Mouse (Mus musculus): ENCODE measurements around the gene Arpc1a. TPM values are rescaled to one million over a fixed set of nuclear protein-coding genes. Genes with fewer than 3 reads are reported as not detected.
"Not testable (repeated sequence)": the region's sequence is repeated elsewhere in the genome, so short reads cannot be mapped to it uniquely, and the experiment has no call there.

Gene Arpc1a
- polyA plus RNA-seq, 1 experiment from 2014 or later: 157 TPM

GRCm38 (mm10) chr5:145081866-145082613 lies 1.6 kb upstream of the Arpc1a start:
- Histone ChIP-seq H3K27ac (no peak overlapping the region), H3K36me3 (peaks cover 9% of the 10 kb centered on the region; the same call in 1 of the 2 replicates), H3K27me3 (no peaks in the 10 kb centered on the region), H3K4me2 (no peak overlapping the region), H3K9me3 (no peaks in the 10 kb centered on the region), H3K4me1 (peaks cover 10% of the 10 kb centered on the region), H3K9ac (no peak overlapping the region), H3K4me3 (no peak overlapping the region)
- WGBS: 91% methylated on average over 10 of the region's 10 CpGs
- ATAC-seq (ENCODE audit: insufficient number of reproducible peaks, insufficient read depth, low FRiP score, low TSS enrichment, low read depth): no peak

GRCm38 (mm10) chr5:145083201-145083600 lies 429 bp upstream of the Arpc1a start:
- Histone ChIP-seq H3K27ac (peak overlapping the region; percentile 72; the same call in 1 of the 2 replicates), H3K4me3 (peak overlapping the region; percentile 89), H3K4me1 (peaks cover 10% of the 10 kb centered on the region), H3K36me3 (peaks cover 15% of the 10 kb centered on the region; the same call in 1 of the 2 replicates), H3K4me2 (peak overlapping the region; percentile 89), H3K9ac (peak overlapping the region; percentile 96)
- WGBS: 51% methylated on average over 6 of the region's 6 CpGs
- H3K27me3 ChIP-seq; H3K9me3 ChIP-seq; ATAC-seq (ENCODE audit: insufficient number of reproducible peaks, insufficient read depth, low FRiP score, low TSS enrichment, low read depth): not testable (repeated sequence)

- Histone ChIP-seq H3K36me3 (peaks cover 21% of the 10 kb centered on the region; the same call in 1 of the 2 replicates), H3K4me2 (peak overlapping the region; percentile 89), H3K9ac (peak overlapping the region; percentile 96), H3K27ac (no peak overlapping the region), H3K27me3 (no peaks in the 10 kb centered on the region), H3K9me3 (no peaks in the 10 kb centered on the region), H3K4me3 (peak overlapping the region; percentile 89), H3K4me1 (peaks cover 10% of the 10 kb centered on the region)
- 67% methylated on average over 2 of the region's 2 CpGs for WGBS
- no peak for ATAC-seq (ENCODE audit: insufficient number of reproducible peaks, insufficient read depth, low FRiP score, low TSS enrichment, low read depth)
Observed at GRCm38 (mm10) chr5:145084822-145085221, 1.2 kb downstream of the Arpc1a start.

GRCm38 (mm10) chr5:145088186-145088585 lies 4.6 kb downstream of the Arpc1a start:
- peaks cover 42% of the 10 kb centered on the region for H3K36me3 ChIP-seq
- H3K27ac ChIP-seq: no peak overlapping the region
- no peak overlapping the region for H3K4me2 ChIP-seq
- no peak overlapping the region for H3K9ac ChIP-seq
- no peaks in the 10 kb centered on the region for H3K9me3 ChIP-seq
- no peak for ATAC-seq (ENCODE audit: insufficient number of reproducible peaks, insufficient read depth, low FRiP score, low TSS enrichment, low read depth)
- peaks cover 10% of the 10 kb centered on the region for H3K4me1 ChIP-seq
- H3K4me3 ChIP-seq: no peak overlapping the region
- H3K27me3 ChIP-seq: no peaks in the 10 kb centered on the region
- WGBS: 99% methylated on average over 2 of the region's 2 CpGs

GRCm38 (mm10) chr5:145089878-145090277 lies 6.2 kb downstream of the Arpc1a start:
- H3K27ac ChIP-seq: no peak overlapping the region
- 93% methylated on average over 3 of the region's 3 CpGs for WGBS
- H3K4me2 ChIP-seq: no peak overlapping the region
- H3K4me3 ChIP-seq: no peak overlapping the region
- H3K9ac ChIP-seq: no peak overlapping the region
- H3K9me3 ChIP-seq: no peaks in the 10 kb centered on the region
- H3K27me3 ChIP-seq: no peaks in the 10 kb centered on the region
- H3K36me3 ChIP-seq: peaks cover 57% of the 10 kb centered on the region
- H3K4me1 ChIP-seq: peaks cover 4% of the 10 kb centered on the region
- ATAC-seq (ENCODE audit: insufficient number of reproducible peaks, insufficient read depth, low FRiP score, low TSS enrichment, low read depth): no peak

- Histone ChIP-seq H3K4me2 (no peak overlapping the region), H3K27ac (no peak overlapping the region), H3K27me3 (no peaks in the 10 kb centered on the region), H3K4me3 (no peak overlapping the region), H3K36me3 (peaks cover 91% of the 10 kb centered on the region), H3K9me3 (no peaks in the 10 kb centered on the region), H3K4me1 (no peaks in the 10 kb centered on the region), H3K9ac (no peak overlapping the region)
- ATAC-seq (ENCODE audit: insufficient number of reproducible peaks, insufficient read depth, low FRiP score, low TSS enrichment, low read depth): no peak
- 89% methylated on average over 4 of the region's 4 CpGs for WGBS
Observed at GRCm38 (mm10) chr5:145096195-145096594, 12.6 kb downstream of the Arpc1a start.

- Histone ChIP-seq H3K27ac (no peak overlapping the region), H3K9me3 (no peaks in the 10 kb centered on the region), H3K9ac (no peak overlapping the region), H3K36me3 (peaks cover 95% of the 10 kb centered on the region), H3K27me3 (no peaks in the 10 kb centered on the region), H3K4me3 (no peak overlapping the region), H3K4me2 (no peak overlapping the region), H3K4me1 (no peaks in the 10 kb centered on the region)
- ATAC-seq (ENCODE audit: insufficient number of reproducible peaks, insufficient read depth, low FRiP score, low TSS enrichment, low read depth): no peak
- 93% methylated on average over 10 of the region's 10 CpGs for WGBS
Observed at GRCm38 (mm10) chr5:145098340-145098821, 14.8 kb downstream of the Arpc1a start.

- Histone ChIP-seq H3K27me3 (no peaks in the 10 kb centered on the region), H3K27ac (no peak overlapping the region), H3K9ac (no peak overlapping the region), H3K36me3 (peaks cover 97% of the 10 kb centered on the region), H3K4me1 (no peaks in the 10 kb centered on the region), H3K9me3 (no peaks in the 10 kb centered on the region), H3K4me2 (no peak overlapping the region), H3K4me3 (no peak overlapping the region)
- 94% methylated on average over 9 of the region's 9 CpGs for WGBS
- no peak for ATAC-seq (ENCODE audit: insufficient number of reproducible peaks, insufficient read depth, low FRiP score, low TSS enrichment, low read depth)
Observed at GRCm38 (mm10) chr5:145100960-145101359, 17.3 kb downstream of the Arpc1a start.

GRCm38 (mm10) chr5:145101451-145101850 lies 17.8 kb downstream of the Arpc1a start:
- not testable (repeated sequence) for H3K4me3 ChIP-seq; H3K27me3 ChIP-seq; H3K9me3 ChIP-seq; H3K4me2 ChIP-seq; H3K4me1 ChIP-seq; H3K27ac ChIP-seq; ATAC-seq (ENCODE audit: insufficient number of reproducible peaks, insufficient read depth, low FRiP score, low TSS enrichment, low read depth); H3K9ac ChIP-seq
- H3K36me3 ChIP-seq: peaks cover 97% of the 10 kb centered on the region
- WGBS: 94% methylated on average over 11 of the region's 11 CpGs

- H3K4me1 ChIP-seq: no peaks in the 10 kb centered on the region
- no peaks in the 10 kb centered on the region for H3K9me3 ChIP-seq
- no peak overlapping the region for H3K4me3 ChIP-seq
- H3K27ac ChIP-seq: no peak overlapping the region
- no peak for ATAC-seq (ENCODE audit: insufficient number of reproducible peaks, insufficient read depth, low FRiP score, low TSS enrichment, low read depth)
- 92% methylated on average over 4 of the region's 4 CpGs for WGBS
- peaks cover 96% of the 10 kb centered on the region for H3K36me3 ChIP-seq
- H3K9ac ChIP-seq: no peak overlapping the region
- H3K27me3 ChIP-seq: no peaks in the 10 kb centered on the region
- no peak overlapping the region for H3K4me2 ChIP-seq
Observed at GRCm38 (mm10) chr5:145102706-145103105, 19.1 kb downstream of the Arpc1a start.

- Histone ChIP-seq H3K27me3 (no peaks in the 10 kb centered on the region), H3K4me2 (no peak overlapping the region), H3K9ac (no peak overlapping the region), H3K4me3 (no peak overlapping the region), H3K36me3 (peaks cover 96% of the 10 kb centered on the region), H3K27ac (no peak overlapping the region), H3K9me3 (no peaks in the 10 kb centered on the region), H3K4me1 (no peaks in the 10 kb centered on the region)
- WGBS: 48% methylated on average over 9 of the region's 9 CpGs
- peak; percentile 35; the same call in 1 of the 2 replicates for ATAC-seq (ENCODE audit: insufficient number of reproducible peaks, insufficient read depth, low FRiP score, low TSS enrichment, low read depth)
Observed at GRCm38 (mm10) chr5:145104328-145104727, 20.7 kb downstream of the Arpc1a start.

- no peaks in the 10 kb centered on the region for H3K27me3 ChIP-seq
Observed at GRCm38 (mm10) chr5:145105694-145106275, 22.2 kb downstream of the Arpc1a start.

More at GRCm38 (mm10) chr5:145105694-145106275, 22.2 kb downstream of the Arpc1a start:
- Histone ChIP-seq H3K9me3 (no peaks in the 10 kb centered on the region), H3K27ac (no peak overlapping the region), H3K4me2 (no peak overlapping the region), H3K36me3 (peaks cover 96% of the 10 kb centered on the region), H3K4me3 (no peak overlapping the region), H3K4me1 (no peaks in the 10 kb centered on the region), H3K9ac (no peak overlapping the region)
- ATAC-seq (ENCODE audit: insufficient number of reproducible peaks, insufficient read depth, low FRiP score, low TSS enrichment, low read depth): no peak
- 91% methylated on average over 9 of the region's 9 CpGs for WGBS

Measured in embryonic facial prominence, embryonic 13.5 days (tissue).